Mouse (Mus musculus) spleen, adult 2 months (tissue): ENCODE results near the gene Arid5a. TPM values are rescaled to one million over a fixed set of nuclear protein-coding genes. Genes with fewer than 3 reads are reported as not detected.

Experiments
- DNase-seq, 2 experiments: peaks; one replicate each; pipeline versions ENCODE4 v3.0.0 to v3.0.0-alpha.2; 2012 to 2021; ENCODE audit warnings: low spot score in 2 of 2, low read depth in 1 of 2
- H3K27ac ChIP-seq: fragments of 200-500 bp; 2 replicates; pipeline ENCODE4 v1.5.1; 2012; ENCODE audit warnings: low read length, inconsistent platforms; ENCODE audit not compliant: insufficient read depth
- H3K27me3 ChIP-seq: fragments of 200-500 bp; 2 replicates; pipeline ENCODE4 v1.6.1; 2012; ENCODE audit warnings: mild to moderate bottlenecking, moderate library complexity, low read length, inconsistent platforms; ENCODE audit not compliant: control insufficient read depth, insufficient read depth
- H3K36me3 ChIP-seq: fragments of 200-500 bp; 2 replicates; pipeline ENCODE4 v1.6.1; 2012; ENCODE audit warnings: mild to moderate bottlenecking, low read length, inconsistent platforms; ENCODE audit not compliant: control insufficient read depth, insufficient read depth
- H3K4me1 ChIP-seq: fragments of 200-500 bp; 2 replicates; pipeline ENCODE4 v1.6.1; 2011; ENCODE audit warnings: inconsistent platforms; ENCODE audit not compliant: control insufficient read depth, insufficient read depth, insufficient read length
- H3K4me3 ChIP-seq: fragments of 200-500 bp; 2 replicates; pipeline ENCODE4 v1.5.1; 2011; ENCODE audit warnings: mild to moderate bottlenecking, inconsistent platforms; ENCODE audit not compliant: insufficient read depth, insufficient read length; ENCODE audit errors: extremely low read depth
- CTCF ChIP-seq: fragments of 200-500 bp; IDR thresholded peaks from 2 replicates; pipeline ENCODE4 v1.5.1; 2011; ENCODE audit warnings: mild to moderate bottlenecking, inconsistent platforms; ENCODE audit not compliant: insufficient read depth, insufficient read length, insufficient replicate concordance; ENCODE audit errors: extremely low read depth
- POLR2A ChIP-seq: fragments of 200-500 bp; IDR thresholded peaks from 2 replicates; pipeline ENCODE4 v1.6.1; 2011; ENCODE audit warnings: low read depth, low read length, inconsistent platforms
- whole genome bisulfite sequencing: fragments of 180-500 bp; shearing (Covaris S2); methylation state at CpG from one replicate; pipeline ENCODE4 v1.1.7; 2018; 5-methylcytosine and 5-hydroxymethylcytosine counted together
- polyA plus RNA-seq: library from polyadenylated mRNA; depleted of rRNA; stranded (reverse); fragments of >200 nt; gene quantifications from 2 replicates; pipeline ENCODE4 v1.2.3, GENCODE M21; 2012

Gene Arid5a
- polyA plus RNA-seq, 1 experiment = 29.6 TPM

GRCm38 (mm10) chr1:36302273-36302672, 5.3 kb upstream of the Arid5a start:
- no peak overlapping the region for H3K4me3 ChIP-seq
- no peak for DNase-seq
- H3K4me1 ChIP-seq = peaks cover 18% of the 10 kb centered on the region
- H3K27me3 ChIP-seq = 0 out of 2 replicates have a peak, but pooled peaks cover 3% of the 10 kb centered on the region
- WGBS = 72% methylated on average over 8 of the region's 8 CpGs
- no peaks in the 10 kb centered on the region for H3K36me3 ChIP-seq
- no peak overlapping the region for H3K27ac ChIP-seq
- TF ChIP-seq POLR2A (no peak), CTCF (no peak)

DNA sequence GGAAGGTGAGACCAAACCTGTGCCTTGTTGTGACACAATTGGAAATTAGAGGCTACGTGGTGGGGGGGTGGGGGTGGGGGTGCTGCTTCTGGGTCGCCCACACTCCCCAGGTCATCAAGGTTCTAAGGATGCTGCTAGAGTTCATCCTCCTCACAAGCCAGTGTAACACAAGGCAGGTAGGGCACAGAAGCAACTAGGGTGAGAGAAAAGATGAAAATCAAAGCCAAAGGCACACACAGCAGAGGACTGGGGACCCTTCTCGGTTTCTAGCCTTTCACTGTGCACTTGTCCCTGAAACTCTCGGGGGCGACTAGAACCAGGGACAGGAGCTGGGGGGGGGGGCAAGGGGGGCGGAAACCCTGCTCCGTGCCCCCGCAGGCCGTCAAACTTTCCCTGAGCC, 4.6 kb upstream of the Arid5a start:
- H3K27ac ChIP-seq = no peak overlapping the region
- TF ChIP-seq POLR2A (no peak), CTCF (no peak)
- H3K27me3 ChIP-seq = 0 out of 2 replicates have a peak, but pooled peaks cover 3% of the 10 kb centered on the region
- whole genome bisulfite sequencing = 23% methylated on average over 9 of the region's 9 CpGs
- H3K4me3 ChIP-seq = no peak overlapping the region; the same call in 1 of the 2 replicates
- H3K4me1 ChIP-seq = peaks cover 11% of the 10 kb centered on the region
- no peaks in the 10 kb centered on the region for H3K36me3 ChIP-seq
- DNase-seq = no peak

DNA sequence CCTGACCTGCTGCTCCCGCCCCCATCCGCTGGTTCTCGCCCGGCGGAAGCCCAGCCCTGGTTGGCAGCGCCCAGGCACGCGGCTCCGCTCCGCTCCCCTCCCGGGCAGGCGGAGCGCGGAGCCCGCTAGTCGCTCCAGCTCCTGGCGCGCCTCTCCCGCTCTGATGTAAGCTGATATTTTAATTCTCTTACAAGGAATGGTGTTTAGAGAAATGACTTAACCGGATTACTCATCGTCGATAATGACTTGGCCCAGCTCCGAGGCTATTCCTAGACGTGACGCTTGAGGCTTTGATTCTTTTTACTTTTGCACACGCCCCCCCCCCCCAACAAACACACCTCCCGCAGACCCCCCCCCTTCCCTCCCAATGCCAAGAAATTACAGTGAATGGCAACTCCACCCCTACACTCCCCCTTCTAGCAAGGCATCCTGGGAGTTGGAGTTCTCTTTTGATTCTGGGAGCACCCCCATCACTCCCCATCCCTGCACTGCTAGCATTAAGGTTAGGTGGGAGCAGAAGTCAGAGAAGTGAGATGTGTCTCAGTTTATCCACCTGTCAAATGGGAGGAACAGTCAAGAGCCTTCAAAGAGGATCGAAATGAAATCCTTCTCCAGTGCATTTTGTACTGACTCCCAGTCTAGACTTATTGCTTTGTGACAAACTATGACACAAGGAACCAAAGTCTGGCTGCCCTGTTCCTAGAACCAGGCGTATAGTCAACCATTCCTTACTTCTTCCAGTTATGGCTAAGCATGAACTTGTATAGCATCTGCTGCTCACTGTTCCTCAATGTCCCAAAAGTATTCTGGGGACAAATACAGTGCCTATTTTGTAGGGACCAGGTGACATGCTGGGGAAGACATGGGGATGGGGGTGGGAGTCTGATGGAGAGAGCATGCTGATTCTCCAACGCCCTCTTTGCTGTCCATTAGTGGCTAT, 3.9 kb upstream of the Arid5a start:
- no peak for TF ChIP-seq CTCF
- H3K36me3 ChIP-seq = no peaks in the 10 kb centered on the region
- H3K4me1 ChIP-seq = peaks cover 5% of the 10 kb centered on the region
- DNase-seq = peak in 1 of 2 experiments; percentile 31
- 10% methylated on average over 30 of the region's 30 CpGs for WGBS
- H3K27ac ChIP-seq = no peak overlapping the region
- H3K27me3 ChIP-seq = 0 out of 2 replicates have a peak, but pooled peaks cover 3% of the 10 kb centered on the region
- H3K4me3 ChIP-seq = peak overlapping the region; percentile 34; the same call in 1 of the 2 replicates

- WGBS = 52% methylated on average over 7 of the region's 7 CpGs
- no peak for DNase-seq
- H3K27me3 ChIP-seq = 0 out of 2 replicates have a peak, but pooled peaks cover 3% of the 10 kb centered on the region
These were observed 2.8 kb upstream of the Arid5a start for GRCm38 (mm10) chr1:36304764-36305163.

DNA sequence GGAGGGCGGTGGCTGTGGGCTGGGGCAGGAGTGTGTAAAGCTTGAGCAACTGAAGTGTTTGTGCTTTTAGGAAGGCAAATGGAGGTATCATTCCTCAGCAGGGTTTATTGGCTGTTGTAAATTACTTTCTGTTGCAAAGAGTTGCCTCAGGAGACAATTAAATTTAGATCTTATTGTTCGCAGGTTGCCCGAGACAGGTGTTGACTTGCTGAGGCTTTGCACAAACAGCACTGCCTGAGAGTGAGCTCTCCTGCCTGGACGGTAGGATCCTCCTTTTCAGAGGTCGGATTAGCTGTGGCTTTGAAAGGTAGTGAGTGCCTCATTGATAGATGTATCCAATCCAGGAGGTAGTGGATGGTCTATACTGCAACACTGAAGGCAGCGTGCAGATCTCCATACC, 1.4 kb upstream of the Arid5a start:
- no peak overlapping the region for H3K27ac ChIP-seq
- no peak for DNase-seq
- no peaks in the 10 kb centered on the region for H3K36me3 ChIP-seq
- peaks cover 16% of the 10 kb centered on the region for H3K4me1 ChIP-seq
- H3K4me3 ChIP-seq = no peak overlapping the region
- 94% methylated on average over 6 of the region's 6 CpGs for WGBS
- H3K27me3 ChIP-seq = 0 out of 2 replicates have a peak, but pooled peaks cover 3% of the 10 kb centered on the region
- no peak for TF ChIP-seq CTCF
- no peak for TF ChIP-seq POLR2A

More at GRCm38 (mm10) chr1:36304764-36305163, 2.8 kb upstream of the Arid5a start:
- Histone ChIP-seq H3K4me1 (peaks cover 10% of the 10 kb centered on the region), H3K27ac (no peak overlapping the region), H3K4me3 (no peak overlapping the region), H3K36me3 (no peaks in the 10 kb centered on the region)
- TF ChIP-seq CTCF = no peak
- no peak for TF ChIP-seq POLR2A

DNA sequence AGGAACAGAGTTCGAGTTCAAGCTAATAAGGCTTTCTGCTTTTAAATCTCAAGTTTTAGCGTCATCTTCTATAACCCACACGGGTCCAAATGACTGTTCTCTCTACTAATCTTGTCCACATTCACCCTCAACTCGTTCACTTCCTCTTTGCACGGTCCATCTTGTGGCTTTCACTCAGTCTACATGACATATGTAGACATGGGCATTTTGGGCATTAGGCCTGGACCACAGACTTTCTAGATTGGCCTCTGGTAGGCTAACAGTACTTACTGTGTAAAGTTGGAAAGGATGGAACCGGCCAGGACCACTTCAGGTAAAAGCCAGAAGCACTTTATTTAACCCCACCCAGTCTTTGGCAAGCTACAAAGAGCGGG, 425 bp upstream of the Arid5a start:
- no peak for TF ChIP-seq CTCF
- Histone ChIP-seq H3K4me1 (peaks cover 17% of the 10 kb centered on the region), H3K4me3 (no peak overlapping the region), H3K27me3 (0 out of 2 replicates have a peak, but pooled peaks cover 3% of the 10 kb centered on the region), H3K27ac (peak overlapping the region; percentile 33; the same call in 1 of the 2 replicates), H3K36me3 (no peaks in the 10 kb centered on the region)
- WGBS = 29% methylated on average over 7 of the region's 7 CpGs
- no peak for DNase-seq
